Mouse (Mus musculus) limb, embryonic 13.5 days (tissue): ENCODE results near the gene Def8. TPM values are rescaled to one million over a fixed set of nuclear protein-coding genes. Genes with fewer than 3 reads are reported as not detected.

Source experiments
- ATAC-seq: fragments of 200-750 bp; cut with Nextera tagmentation; 2 replicates; pipeline ENCODE4 v1.8.0; 2017; ENCODE audit warnings: low read depth, moderate number of reproducible peaks, moderate TSS enrichment; ENCODE audit not compliant: low FRiP score
- H3K27ac ChIP-seq: fragments of 300-500 bp; sonication (generic); 2 replicates; pipeline ENCODE4 v1.5.1; 2015; ENCODE audit warnings: inconsistent platforms, mild to moderate bottlenecking, moderate library complexity
- H3K27me3 ChIP-seq: fragments of 300-500 bp; sonication (generic); 2 replicates; pipeline ENCODE4 v1.6.1; 2015; ENCODE audit warnings: mild to moderate bottlenecking, inconsistent platforms
- H3K36me3 ChIP-seq: fragments of 300-500 bp; sonication (generic); 2 replicates; pipeline ENCODE4 v1.6.1; 2015; ENCODE audit warnings: inconsistent platforms, mild to moderate bottlenecking, moderate library complexity
- H3K4me1 ChIP-seq: fragments of 300-500 bp; sonication (generic); 2 replicates; pipeline ENCODE4 v1.6.1; 2015; ENCODE audit warnings: inconsistent platforms
- H3K4me2 ChIP-seq: fragments of 300-500 bp; sonication (generic); replicated peaks from 2 replicates; pipeline ENCODE4 v1.6.1; 2015; ENCODE audit warnings: inconsistent platforms, mild to moderate bottlenecking, moderate library complexity
- H3K4me3 ChIP-seq: fragments of 300-500 bp; sonication (generic); 2 replicates; pipeline ENCODE4 v1.5.1; 2015; ENCODE audit warnings: moderate library complexity, mild to moderate bottlenecking, inconsistent platforms
- H3K9ac ChIP-seq: fragments of 300-500 bp; sonication (generic); 2 replicates; pipeline ENCODE4 v1.6.1; 2015; ENCODE audit warnings: mild to moderate bottlenecking, inconsistent platforms
- H3K9me3 ChIP-seq: fragments of 300-500 bp; sonication (generic); 2 replicates; pipeline ENCODE4 v1.6.1; 2016; ENCODE audit warnings: inconsistent platforms
- WGBS: fragments of 180-500 bp; shearing (Covaris S2); methylation state at CpG from one replicate; pipeline ENCODE4 v1.1.7; 2015; 5-methylcytosine and 5-hydroxymethylcytosine counted together
- polyA plus RNA-seq: library from polyadenylated mRNA; unstranded; fragments of >200 nt; fragmentation: Nextera tagmentation; extraction: Ambion mirVana; gene quantifications from 2 replicates; pipeline ENCODE4 v1.2.1, GENCODE M21; 2015

The Def8 gene
- polyA plus RNA-seq, result 38.3 and 41.7 TPM in 2 replicates

GRCm38 (mm10) chr8:123423441-123423840, at the start of gene Def8:
Gene Def8, plus strand, starts transcription at chr8:123423527.
- Histone ChIP-seq H3K27me3 (no peaks in the 10 kb centered on the region), H3K36me3 (no peaks in the 10 kb centered on the region), H3K4me2 (peak within 1 kb of the TSS; percentile 50), H3K27ac (no peak within 1 kb of the TSS), H3K9ac (no peak within 1 kb of the TSS), H3K4me1 (no peaks in the 10 kb centered on the region; the same call in 1 of the 2 replicates), H3K9me3 (peaks cover 20% of the 10 kb centered on the region), H3K4me3 (peak within 1 kb of the TSS; percentile 19; the same call in 1 of the 2 replicates)
- 72% methylated on average over 7 of the region's 7 CpGs for WGBS
- no peak for ATAC-seq

GRCm38 (mm10) chr8:123374239-123374578, 49.1 kb upstream of the Def8 start:
- H3K4me2 ChIP-seq, result peak overlapping the region; percentile 76
- H3K36me3 ChIP-seq, result peaks cover 18% of the 10 kb centered on the region
- WGBS, result 0% methylated on average over 20 of the region's 20 CpGs
- H3K27ac ChIP-seq, result peak overlapping the region; percentile 94
- H3K4me3 ChIP-seq, result peak overlapping the region; percentile 79
- no peaks in the 10 kb centered on the region for H3K27me3 ChIP-seq
- peak overlapping the region; percentile 81 for H3K9ac ChIP-seq
- peak; percentile 83 for ATAC-seq
- H3K9me3 ChIP-seq, result no peaks in the 10 kb centered on the region
- H3K4me1 ChIP-seq, result peaks cover 22% of the 10 kb centered on the region

GRCm38 (mm10) chr8:123375701-123376100, 47.6 kb upstream of the Def8 start:
- no peak overlapping the region for H3K27ac ChIP-seq
- peak overlapping the region; percentile 35; the same call in 1 of the 2 replicates for H3K9ac ChIP-seq
- peaks cover 22% of the 10 kb centered on the region for H3K4me1 ChIP-seq
- no peaks in the 10 kb centered on the region for H3K9me3 ChIP-seq
- no peak for ATAC-seq
- no peaks in the 10 kb centered on the region for H3K27me3 ChIP-seq
- no peak overlapping the region for H3K4me3 ChIP-seq
- WGBS, result 84% methylated on average over 10 of the region's 10 CpGs
- 0 out of 2 replicates have a peak overlapping the region, but pooled peaks have one; percentile 76 for H3K4me2 ChIP-seq
- peaks cover 18% of the 10 kb centered on the region for H3K36me3 ChIP-seq

- H3K27ac ChIP-seq, result no peak overlapping the region
- no peak overlapping the region for H3K4me3 ChIP-seq
- no peak overlapping the region for H3K4me2 ChIP-seq
- 72% methylated on average over 8 of the region's 8 CpGs for WGBS
- no peaks in the 10 kb centered on the region for H3K9me3 ChIP-seq
- no peak overlapping the region for H3K9ac ChIP-seq
- H3K4me1 ChIP-seq, result peaks cover 22% of the 10 kb centered on the region
- no peak for ATAC-seq
- H3K36me3 ChIP-seq, result peaks cover 21% of the 10 kb centered on the region
- H3K27me3 ChIP-seq, result no peaks in the 10 kb centered on the region
Observed at GRCm38 (mm10) chr8:123376106-123376505, 47.2 kb upstream of the Def8 start.

GRCm38 (mm10) chr8:123381711-123382110, 41.6 kb upstream of the Def8 start:
- H3K4me1 ChIP-seq, result no peaks in the 10 kb centered on the region
- H3K4me2 ChIP-seq, result no peak overlapping the region
- WGBS, result 93% methylated on average over 4 of the region's 4 CpGs
- H3K9me3 ChIP-seq, result no peaks in the 10 kb centered on the region
- ATAC-seq, result no peak
- H3K9ac ChIP-seq, result no peak overlapping the region
- no peaks in the 10 kb centered on the region for H3K27me3 ChIP-seq
- H3K36me3 ChIP-seq, result peaks cover 69% of the 10 kb centered on the region
- H3K4me3 ChIP-seq, result no peak overlapping the region
- H3K27ac ChIP-seq, result no peak overlapping the region

- H3K4me3 ChIP-seq, result no peak overlapping the region
- WGBS, result 84% methylated on average over 8 of the region's 8 CpGs
- no peaks in the 10 kb centered on the region for H3K27me3 ChIP-seq
- no peak overlapping the region for H3K4me2 ChIP-seq
- ATAC-seq, result no peak
- peaks cover 73% of the 10 kb centered on the region for H3K36me3 ChIP-seq
- H3K4me1 ChIP-seq, result no peaks in the 10 kb centered on the region
- no peak overlapping the region for H3K9ac ChIP-seq
- H3K9me3 ChIP-seq, result no peaks in the 10 kb centered on the region
- no peak overlapping the region for H3K27ac ChIP-seq
Observed at GRCm38 (mm10) chr8:123382516-123382915, 40.8 kb upstream of the Def8 start.

- Histone ChIP-seq H3K9ac (no peak overlapping the region), H3K9me3 (no peaks in the 10 kb centered on the region), H3K4me1 (no peaks in the 10 kb centered on the region), H3K4me3 (no peak overlapping the region), H3K4me2 (no peak overlapping the region), H3K27ac (no peak overlapping the region), H3K27me3 (no peaks in the 10 kb centered on the region), H3K36me3 (peaks cover 92% of the 10 kb centered on the region)
- 68% methylated on average over 9 of the region's 9 CpGs for WGBS
- no peak for ATAC-seq
Observed at GRCm38 (mm10) chr8:123384883-123385540, 38.3 kb upstream of the Def8 start.

GRCm38 (mm10) chr8:123387041-123387440, 36.3 kb upstream of the Def8 start:
- no peak overlapping the region for H3K27ac ChIP-seq
- H3K27me3 ChIP-seq, result no peaks in the 10 kb centered on the region
- no peak overlapping the region for H3K9ac ChIP-seq
- WGBS, result 78% methylated on average over 3 of the region's 3 CpGs
- H3K9me3 ChIP-seq, result no peaks in the 10 kb centered on the region
- no peak overlapping the region for H3K4me2 ChIP-seq
- ATAC-seq, result no peak
- H3K4me1 ChIP-seq, result no peaks in the 10 kb centered on the region
- no peak overlapping the region for H3K4me3 ChIP-seq
- H3K36me3 ChIP-seq, result peaks cover 100% of the 10 kb centered on the region

- 95% methylated on average over 8 of the region's 8 CpGs for WGBS
- H3K9me3 ChIP-seq, result no peaks in the 10 kb centered on the region
- H3K27me3 ChIP-seq, result no peaks in the 10 kb centered on the region
- H3K4me1 ChIP-seq, result no peaks in the 10 kb centered on the region
- H3K27ac ChIP-seq, result no peak overlapping the region
- ATAC-seq, result no peak
- no peak overlapping the region for H3K4me3 ChIP-seq
- H3K36me3 ChIP-seq, result peaks cover 100% of the 10 kb centered on the region
- no peak overlapping the region for H3K9ac ChIP-seq
- no peak overlapping the region for H3K4me2 ChIP-seq
Observed at GRCm38 (mm10) chr8:123387801-123388200, 35.5 kb upstream of the Def8 start.

- Histone ChIP-seq H3K36me3 (peaks cover 100% of the 10 kb centered on the region), H3K4me3 (no peak overlapping the region), H3K9ac (no peak overlapping the region), H3K9me3 (no peaks in the 10 kb centered on the region), H3K4me1 (no peaks in the 10 kb centered on the region), H3K4me2 (no peak overlapping the region), H3K27me3 (no peaks in the 10 kb centered on the region), H3K27ac (no peak overlapping the region)
- 93% methylated on average over 7 of the region's 7 CpGs for whole genome bisulfite sequencing
- no peak for ATAC-seq
Observed at GRCm38 (mm10) chr8:123389026-123389425, 34.3 kb upstream of the Def8 start.

- Histone ChIP-seq H3K9ac (no peak overlapping the region), H3K4me3 (no peak overlapping the region), H3K4me2 (no peak overlapping the region), H3K27me3 (no peaks in the 10 kb centered on the region), H3K9me3 (no peaks in the 10 kb centered on the region), H3K36me3 (peaks cover 98% of the 10 kb centered on the region), H3K27ac (no peak overlapping the region), H3K4me1 (no peaks in the 10 kb centered on the region)
- no peak for ATAC-seq
- whole genome bisulfite sequencing, result 94% methylated on average over 13 of the region's 13 CpGs
Observed at GRCm38 (mm10) chr8:123398308-123398707, 25.0 kb upstream of the Def8 start.

- WGBS, result 93% methylated on average over 9 of the region's 9 CpGs
- no peak for ATAC-seq
- Histone ChIP-seq H3K4me1 (no peaks in the 10 kb centered on the region), H3K27ac (no peak overlapping the region), H3K4me2 (no peak overlapping the region), H3K9me3 (no peaks in the 10 kb centered on the region), H3K9ac (no peak overlapping the region), H3K4me3 (no peak overlapping the region), H3K36me3 (peaks cover 63% of the 10 kb centered on the region), H3K27me3 (0 out of 2 replicates have a peak, but pooled peaks cover under 1% of the 10 kb centered on the region)
Observed at GRCm38 (mm10) chr8:123401936-123402335, 21.4 kb upstream of the Def8 start.
